Mouse (Mus musculus): ENCODE data around the gene Tgfbr3. TPM values are rescaled to one million over a fixed set of nuclear protein-coding genes. Genes with fewer than 3 reads are reported as not detected.
A peak's percentile ranks its signal among the peaks of the same experiment; 100 is the strongest.

The Tgfbr3 gene
- polyA plus RNA-seq, 1 experiment from 2014 or later = 3.4 TPM

DNA sequence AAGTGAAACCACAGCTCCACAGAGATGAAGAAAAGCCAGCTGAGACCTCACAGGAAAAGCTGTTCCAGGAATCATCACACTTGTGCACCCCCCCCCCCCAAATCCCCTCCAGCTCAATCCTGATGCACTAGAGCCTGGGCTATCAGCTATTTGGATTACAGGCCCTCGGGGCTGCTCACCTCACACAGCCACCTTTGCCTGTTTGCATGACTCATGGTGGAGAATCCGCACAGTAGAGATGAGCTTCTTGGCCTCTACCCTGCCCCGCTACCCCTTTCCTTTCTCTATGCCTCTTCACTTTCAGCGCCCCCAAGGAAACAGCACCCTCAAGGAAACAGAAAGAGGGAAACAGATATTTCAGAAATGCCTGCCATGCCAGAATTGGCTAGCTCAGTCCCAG lies 127.1 kb downstream of the Tgfbr3 start:
- H3K4me3 ChIP-seq (replicated peaks) = no peak overlapping the region
- peaks cover 15% of the 10 kb centered on the region for H3K4me1 ChIP-seq (replicated peaks)
- H3K27ac ChIP-seq = no peak overlapping the region
- H3K27me3 ChIP-seq = 0 out of 2 replicates have a peak, but pooled peaks cover 2% of the 10 kb centered on the region
- no peak overlapping the region for H3K4me2 ChIP-seq (replicated peaks)
- H3K9ac ChIP-seq (replicated peaks) = no peak overlapping the region
- H3K36me3 ChIP-seq = no peaks in the 10 kb centered on the region
- ATAC-seq = no peak
- no peaks in the 10 kb centered on the region for H3K9me3 ChIP-seq
- 90% methylated on average over 4 of the region's 4 CpGs for WGBS

DNA sequence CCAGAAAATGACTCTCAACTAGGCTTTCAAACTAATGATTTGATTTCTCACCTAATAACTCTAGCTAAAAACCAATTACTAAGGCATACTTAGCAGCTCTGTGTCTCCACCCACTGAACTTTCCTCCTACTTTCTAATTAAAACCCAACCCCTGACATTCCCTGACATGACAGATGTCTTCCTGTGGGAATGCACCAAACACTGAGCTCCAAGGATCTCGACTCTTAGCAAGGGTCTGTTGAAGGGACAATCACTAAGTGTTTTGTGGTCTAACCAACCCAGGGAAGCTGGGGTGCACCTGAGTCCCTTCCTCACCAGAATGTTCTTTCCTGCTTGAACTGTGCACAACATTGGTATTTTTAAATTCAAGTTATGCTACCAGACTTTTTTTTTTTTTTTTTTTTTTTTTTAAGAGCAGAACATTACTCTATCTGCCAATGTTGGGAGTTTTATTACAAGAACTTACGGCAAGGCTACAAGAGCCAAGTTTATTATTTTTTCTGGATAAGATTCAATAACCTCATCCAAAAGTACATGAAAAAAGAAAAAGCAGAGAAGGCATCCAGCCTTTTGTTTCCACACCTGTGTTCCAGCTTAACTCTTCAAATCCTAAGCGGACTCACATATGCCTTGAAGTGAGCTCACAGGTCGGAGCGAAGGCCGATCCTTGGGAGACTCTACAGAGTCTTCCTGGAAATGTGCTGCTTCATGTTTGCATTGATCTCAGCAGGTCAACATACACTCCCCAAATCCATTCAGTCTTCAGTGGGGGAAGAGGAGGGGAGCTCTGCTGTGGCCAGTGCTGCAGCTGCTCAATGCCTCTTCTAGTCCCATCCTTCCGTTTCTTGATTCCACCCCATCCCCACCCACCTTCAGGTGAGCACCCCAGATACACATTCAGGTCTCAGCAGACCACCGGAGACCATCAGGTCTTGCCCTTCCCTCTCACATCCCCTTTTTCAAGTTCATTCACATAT lies 129.2 kb downstream of the Tgfbr3 start:
- Histone ChIP-seq H3K4me1 (replicated peaks) (peaks cover 11% of the 10 kb centered on the region), H3K9ac (replicated peaks) (no peak overlapping the region), H3K27me3 (0 out of 2 replicates have a peak, but pooled peaks cover 4% of the 10 kb centered on the region), H3K36me3 (no peaks in the 10 kb centered on the region), H3K27ac (no peak overlapping the region), H3K4me3 (replicated peaks) (no peak overlapping the region), H3K9me3 (no peaks in the 10 kb centered on the region), H3K4me2 (replicated peaks) (no peak overlapping the region)
- 89% methylated on average over 8 of the region's 8 CpGs for WGBS
- no peak for ATAC-seq

DNA sequence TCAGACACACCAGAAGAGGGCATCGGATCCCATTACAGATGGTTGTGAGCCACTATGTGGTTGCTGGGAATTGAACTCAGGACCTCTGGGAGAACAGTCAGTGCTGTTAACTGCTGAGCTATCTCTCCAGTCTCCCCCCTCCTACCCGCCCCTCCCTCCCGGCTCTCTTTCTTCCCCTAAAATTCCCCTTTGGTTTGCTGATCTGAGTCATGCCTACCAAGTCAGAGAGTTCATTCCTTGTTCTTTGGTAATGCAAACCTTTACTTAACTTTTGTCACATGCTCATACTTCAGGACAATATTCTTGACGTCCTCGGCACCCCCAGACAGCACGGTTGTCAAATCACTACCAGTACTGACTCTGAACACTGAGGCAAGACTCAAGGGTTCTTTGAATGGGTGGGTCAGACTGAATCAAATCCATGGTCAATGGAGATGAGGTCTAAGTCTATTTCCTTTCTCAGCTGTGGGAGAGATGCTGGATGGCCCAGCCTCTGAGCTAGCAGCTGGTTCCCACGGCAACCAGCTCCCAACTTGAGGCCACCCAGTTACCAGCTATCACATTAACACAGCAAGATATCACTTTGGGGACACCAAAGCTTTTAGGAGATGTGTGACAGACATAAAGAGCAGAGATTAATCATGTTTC lies 130.8 kb downstream of the Tgfbr3 start:
- 55% methylated on average over 7 of the region's 7 CpGs for WGBS
- no peak overlapping the region for H3K27ac ChIP-seq
- H3K9ac ChIP-seq (replicated peaks) = no peak overlapping the region
- H3K9me3 ChIP-seq = no peaks in the 10 kb centered on the region
- no peak overlapping the region for H3K4me2 ChIP-seq (replicated peaks)
- H3K27me3 ChIP-seq = 0 out of 2 replicates have a peak, but pooled peaks cover 10% of the 10 kb centered on the region
- 0 out of 2 replicates have a peak, but pooled peaks have one; percentile 60 for ATAC-seq
- no peak overlapping the region for H3K4me3 ChIP-seq (replicated peaks)
- peaks cover 11% of the 10 kb centered on the region for H3K4me1 ChIP-seq (replicated peaks)
- no peaks in the 10 kb centered on the region for H3K36me3 ChIP-seq

DNA sequence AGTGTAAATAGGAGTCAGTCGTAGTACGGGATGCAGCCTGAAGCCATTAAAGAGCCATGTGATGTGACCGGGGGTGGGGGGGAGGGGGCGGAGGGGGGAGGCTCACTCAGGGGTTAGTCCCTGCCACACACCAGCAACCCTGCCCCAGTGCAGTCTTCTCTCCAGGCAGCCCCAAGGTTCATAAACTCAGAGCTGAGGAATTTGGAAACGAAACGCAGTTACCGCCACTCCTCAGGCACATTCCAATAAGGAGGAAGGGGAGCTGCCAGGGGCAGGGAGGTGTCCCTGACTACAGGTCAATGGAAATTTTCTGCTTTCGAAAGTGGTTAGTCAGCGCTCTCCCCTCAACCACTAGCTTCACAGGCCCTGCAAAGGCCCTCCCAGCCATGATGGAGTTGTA lies 132.0 kb downstream of the Tgfbr3 start:
- H3K4me1 ChIP-seq (replicated peaks) = peaks cover 11% of the 10 kb centered on the region
- peaks cover 14% of the 10 kb centered on the region; the same call in 1 of the 2 replicates for H3K27me3 ChIP-seq
- 59% methylated on average over 9 of the region's 9 CpGs for WGBS
- H3K9ac ChIP-seq (replicated peaks) = no peak overlapping the region
- no peak for ATAC-seq
- no peak overlapping the region for H3K27ac ChIP-seq
- H3K4me2 ChIP-seq (replicated peaks) = no peak overlapping the region
- no peaks in the 10 kb centered on the region for H3K9me3 ChIP-seq
- H3K36me3 ChIP-seq = no peaks in the 10 kb centered on the region
- H3K4me3 ChIP-seq (replicated peaks) = no peak overlapping the region

DNA sequence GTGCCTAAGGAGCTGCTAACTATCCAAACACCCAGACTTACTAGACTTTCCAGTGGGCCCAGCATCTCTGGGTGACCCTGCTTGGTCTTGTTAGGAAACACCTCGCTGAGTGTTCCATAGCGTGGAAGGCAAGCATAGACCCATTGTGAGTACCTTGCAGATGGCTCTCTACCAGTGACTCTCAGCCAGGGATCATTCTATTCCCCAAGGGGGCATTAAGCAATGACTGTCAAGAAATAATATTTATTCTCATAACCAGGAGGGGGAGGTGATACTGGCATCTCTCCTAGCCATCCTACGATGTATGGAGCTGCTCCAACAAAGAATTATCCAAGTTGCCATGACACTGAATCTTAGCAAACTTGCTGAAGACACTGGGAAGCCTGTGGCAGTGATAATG lies 133.3 kb downstream of the Tgfbr3 start:
- no peak overlapping the region for H3K4me3 ChIP-seq (replicated peaks)
- no peaks in the 10 kb centered on the region for H3K9me3 ChIP-seq
- WGBS = 92% methylated on average over 3 of the region's 3 CpGs
- peaks cover 20% of the 10 kb centered on the region; the same call in 1 of the 2 replicates for H3K27me3 ChIP-seq
- no peaks in the 10 kb centered on the region for H3K36me3 ChIP-seq
- H3K4me1 ChIP-seq (replicated peaks) = peaks cover 19% of the 10 kb centered on the region
- no peak for ATAC-seq
- no peak overlapping the region for H3K9ac ChIP-seq (replicated peaks)
- no peak overlapping the region for H3K27ac ChIP-seq
- no peak overlapping the region for H3K4me2 ChIP-seq (replicated peaks)

DNA sequence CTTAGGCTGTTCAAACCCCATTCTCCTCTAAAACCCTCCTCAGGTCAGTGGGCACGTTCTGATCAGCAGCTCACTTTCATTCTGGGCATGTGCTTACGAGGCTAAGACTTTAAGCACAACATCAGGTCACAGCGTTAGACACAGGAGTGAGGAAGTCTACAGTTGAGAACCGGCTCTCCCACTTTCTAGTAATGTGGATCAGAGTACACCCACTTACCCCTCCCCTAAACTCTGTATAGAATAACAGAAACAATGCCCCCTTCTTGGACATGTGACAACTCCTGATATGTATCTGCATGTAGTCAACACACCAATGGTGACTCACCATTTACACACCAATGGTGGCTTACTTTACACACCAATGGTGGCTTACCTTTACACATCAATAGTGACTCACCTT lies 136.4 kb downstream of the Tgfbr3 start:
- Histone ChIP-seq H3K4me2 (replicated peaks) (no peak overlapping the region), H3K9ac (replicated peaks) (no peak overlapping the region), H3K36me3 (no peaks in the 10 kb centered on the region), H3K4me3 (replicated peaks) (no peak overlapping the region), H3K27me3 (peaks cover 26% of the 10 kb centered on the region), H3K9me3 (no peaks in the 10 kb centered on the region), H3K27ac (no peak overlapping the region), H3K4me1 (replicated peaks) (peaks cover 40% of the 10 kb centered on the region)
- no peak for ATAC-seq
- WGBS = 91% methylated on average over 4 of the region's 4 CpGs

DNA sequence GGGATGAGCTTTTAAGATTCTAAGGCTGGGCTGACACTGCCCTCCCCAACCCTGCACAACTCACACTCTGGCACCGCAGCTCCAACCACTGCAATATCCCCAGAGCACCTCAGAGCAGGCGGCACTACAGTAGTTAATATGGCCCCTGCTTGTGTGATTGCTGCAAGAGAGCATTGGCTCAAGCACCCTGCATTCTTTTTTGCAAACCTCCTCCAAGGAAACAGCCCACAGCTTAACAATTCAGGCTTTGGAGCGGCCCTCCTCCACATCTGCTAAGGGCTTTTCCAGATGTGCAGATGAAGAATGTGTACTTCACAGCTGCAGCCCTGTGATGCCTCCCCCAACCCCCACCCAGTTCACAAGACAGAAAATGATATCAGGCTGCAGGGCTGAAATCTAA lies 138.1 kb downstream of the Tgfbr3 start:
- Histone ChIP-seq H3K27ac (no peak overlapping the region), H3K4me1 (replicated peaks) (peaks cover 54% of the 10 kb centered on the region), H3K27me3 (peaks cover 26% of the 10 kb centered on the region), H3K4me2 (replicated peaks) (no peak overlapping the region), H3K9ac (replicated peaks) (no peak overlapping the region), H3K4me3 (replicated peaks) (no peak overlapping the region), H3K9me3 (no peaks in the 10 kb centered on the region), H3K36me3 (no peaks in the 10 kb centered on the region)
- ATAC-seq = no peak
- 67% methylated on average over 3 of the region's 3 CpGs for WGBS

DNA sequence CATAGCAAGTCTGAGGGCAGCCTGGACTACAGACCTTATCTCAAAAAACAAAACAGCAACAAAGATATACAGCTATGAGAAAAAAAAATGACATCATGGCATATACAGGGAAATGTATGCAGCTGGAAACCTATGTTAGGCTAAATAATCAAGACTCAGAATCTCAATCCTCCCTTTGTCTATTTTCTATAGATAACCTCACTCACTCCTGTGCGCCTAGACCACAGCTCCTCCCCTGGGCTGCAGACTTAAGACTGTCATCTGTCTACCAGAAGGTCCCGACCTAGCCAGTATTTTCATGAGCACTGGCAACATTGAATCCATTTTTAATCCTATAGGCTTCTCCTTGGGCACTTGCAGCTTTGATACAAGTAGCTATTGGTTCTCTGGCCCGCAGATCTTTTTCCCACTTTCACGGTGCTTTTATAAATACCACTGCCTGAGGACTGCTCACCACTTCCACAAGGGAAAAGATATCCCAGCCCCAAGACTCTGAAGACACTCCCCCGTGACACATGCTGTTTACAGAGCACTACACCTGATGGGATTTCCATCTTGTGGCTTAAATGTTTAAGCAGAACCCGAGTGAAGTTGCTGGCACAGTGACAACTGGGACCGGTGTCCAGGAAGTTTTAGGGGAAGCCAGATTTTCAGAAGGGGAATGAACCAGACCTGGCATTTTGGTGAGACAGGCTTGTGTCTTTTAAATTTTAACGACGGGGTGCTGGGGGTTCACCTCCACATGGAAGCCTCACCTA lies 138.7 kb downstream of the Tgfbr3 start:
- H3K9me3 ChIP-seq = no peaks in the 10 kb centered on the region
- no peaks in the 10 kb centered on the region for H3K36me3 ChIP-seq
- no peak overlapping the region for H3K4me2 ChIP-seq (replicated peaks)
- WGBS = 48% methylated on average over 9 of the region's 9 CpGs
- ATAC-seq = no peak
- no peak overlapping the region for H3K9ac ChIP-seq (replicated peaks)
- H3K4me3 ChIP-seq (replicated peaks) = no peak overlapping the region
- peaks cover 60% of the 10 kb centered on the region for H3K4me1 ChIP-seq (replicated peaks)
- H3K27ac ChIP-seq = no peak overlapping the region
- H3K27me3 ChIP-seq = peaks cover 24% of the 10 kb centered on the region

DNA sequence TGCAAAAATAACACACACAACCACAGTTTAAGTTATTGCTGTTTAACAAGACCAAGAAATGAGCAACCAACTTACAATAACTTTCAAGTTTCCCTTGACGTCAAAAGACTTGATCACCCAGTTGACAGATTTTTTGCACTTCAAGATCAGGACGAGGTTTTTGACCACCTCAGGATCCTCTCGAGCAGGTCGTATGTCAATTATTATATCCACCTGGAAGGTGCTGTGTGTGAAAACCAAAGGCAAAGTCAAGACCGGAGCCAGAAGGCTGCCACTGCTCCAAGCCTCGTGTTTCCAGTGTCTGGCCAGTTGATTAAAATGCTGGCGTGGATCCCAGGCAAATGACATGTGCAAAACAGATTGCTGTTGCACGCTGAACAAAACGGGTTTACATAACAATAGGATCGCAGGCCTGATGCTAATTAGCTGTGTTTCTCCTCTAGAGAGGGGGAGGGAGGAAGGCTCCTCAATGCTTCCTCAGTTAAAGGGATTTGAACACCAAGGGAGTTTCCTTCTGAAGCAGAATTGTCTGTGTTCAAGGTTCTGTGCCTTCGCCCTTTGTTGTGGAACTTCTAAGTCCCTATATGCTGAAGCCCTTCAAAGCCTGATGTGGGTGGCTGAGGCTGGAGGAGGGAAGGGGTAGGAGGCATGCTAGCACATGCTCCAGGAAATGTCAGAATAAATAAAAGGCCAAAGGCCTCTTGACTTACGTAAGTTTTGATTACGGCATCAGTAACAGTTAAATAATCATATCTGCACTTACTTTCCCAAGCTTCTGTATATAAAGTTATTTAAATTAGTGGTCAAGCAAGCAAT lies 141.3 kb downstream of the Tgfbr3 start:
- no peak overlapping the region for H3K27ac ChIP-seq
- peaks cover 82% of the 10 kb centered on the region for H3K4me1 ChIP-seq (replicated peaks)
- H3K36me3 ChIP-seq = no peaks in the 10 kb centered on the region
- no peak overlapping the region; the same call in 1 of the 2 replicates for H3K4me2 ChIP-seq (replicated peaks)
- no peak overlapping the region for H3K9ac ChIP-seq (replicated peaks)
- 9% methylated on average over 13 of the region's 13 CpGs for WGBS
- no peaks in the 10 kb centered on the region for H3K9me3 ChIP-seq
- peak; percentile 85 for ATAC-seq
- peaks cover 20% of the 10 kb centered on the region for H3K27me3 ChIP-seq
- no peak overlapping the region for H3K4me3 ChIP-seq (replicated peaks)

DNA sequence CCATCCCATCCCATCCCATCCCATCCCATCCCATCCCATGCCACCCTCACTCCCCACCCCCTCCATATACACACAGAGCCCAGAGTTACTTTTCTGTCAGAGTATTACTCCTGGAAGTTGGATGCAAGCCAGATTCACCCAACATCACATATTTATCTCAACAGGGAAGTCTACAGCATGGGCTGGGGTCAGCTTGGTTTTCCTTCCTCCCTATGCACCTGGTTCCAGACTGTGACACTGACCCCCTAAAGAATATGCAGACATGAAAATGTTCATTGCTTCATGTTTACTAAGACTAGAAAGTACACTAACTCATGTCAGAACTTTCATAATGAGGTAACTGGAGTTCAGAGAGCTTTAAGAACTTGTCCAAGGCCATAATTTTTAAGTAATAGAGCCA lies 142.0 kb downstream of the Tgfbr3 start:
- Histone ChIP-seq H3K9ac (replicated peaks) (no peak overlapping the region), H3K9me3 (no peaks in the 10 kb centered on the region), H3K27me3 (peaks cover 17% of the 10 kb centered on the region), H3K4me2 (replicated peaks) (no peak overlapping the region), H3K4me1 (replicated peaks) (peaks cover 82% of the 10 kb centered on the region), H3K4me3 (replicated peaks) (no peak overlapping the region), H3K36me3 (no peaks in the 10 kb centered on the region), H3K27ac (no peak overlapping the region)
- no peak for ATAC-seq

DNA sequence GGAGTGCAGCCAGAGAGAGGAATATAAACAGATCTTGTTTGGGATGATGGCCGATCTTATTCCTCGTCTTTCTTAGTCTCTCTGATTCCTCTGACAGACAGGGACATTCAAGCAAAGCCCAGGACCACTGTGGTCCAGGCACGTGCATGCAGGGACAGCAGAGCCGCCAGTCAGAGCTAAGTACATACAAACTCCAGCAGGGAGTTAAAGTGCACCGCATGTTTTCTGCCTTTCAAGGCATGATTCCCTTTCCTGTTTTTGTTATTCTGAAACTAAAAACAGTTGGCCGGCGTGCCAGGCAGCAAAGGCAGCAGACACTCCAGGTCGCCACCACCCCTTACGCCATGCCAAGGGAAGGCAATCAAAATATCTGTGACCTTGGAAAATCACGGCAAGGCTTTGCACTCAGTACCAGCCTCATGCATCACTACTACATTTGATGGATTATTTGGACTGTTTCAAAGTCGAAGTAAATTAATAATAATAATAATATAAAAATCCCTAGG lies 143.3 kb downstream of the Tgfbr3 start:
- peaks cover 74% of the 10 kb centered on the region for H3K4me1 ChIP-seq (replicated peaks)
- no peak for ATAC-seq
- no peak overlapping the region for H3K9ac ChIP-seq (replicated peaks)
- WGBS = 47% methylated on average over 11 of the region's 11 CpGs
- H3K4me3 ChIP-seq (replicated peaks) = no peak overlapping the region
- H3K9me3 ChIP-seq = no peaks in the 10 kb centered on the region
- H3K27ac ChIP-seq = no peak overlapping the region
- peaks cover 11% of the 10 kb centered on the region for H3K27me3 ChIP-seq
- no peaks in the 10 kb centered on the region for H3K36me3 ChIP-seq
- H3K4me2 ChIP-seq (replicated peaks) = no peak overlapping the region
